Mouse (Mus musculus): Measurements from ENCODE around the gene Tmem88. TPM values are rescaled to one million over a fixed set of nuclear protein-coding genes. Genes with fewer than 3 reads are reported as not detected.
"Not testable (repeated sequence)": the region's sequence is repeated elsewhere in the genome, so short reads cannot be mapped to it uniquely, and the experiment has no call there.

The Tmem88 gene
- polyA plus RNA-seq, 1 experiment from 2014 or later, result 18.1 TPM

DNA sequence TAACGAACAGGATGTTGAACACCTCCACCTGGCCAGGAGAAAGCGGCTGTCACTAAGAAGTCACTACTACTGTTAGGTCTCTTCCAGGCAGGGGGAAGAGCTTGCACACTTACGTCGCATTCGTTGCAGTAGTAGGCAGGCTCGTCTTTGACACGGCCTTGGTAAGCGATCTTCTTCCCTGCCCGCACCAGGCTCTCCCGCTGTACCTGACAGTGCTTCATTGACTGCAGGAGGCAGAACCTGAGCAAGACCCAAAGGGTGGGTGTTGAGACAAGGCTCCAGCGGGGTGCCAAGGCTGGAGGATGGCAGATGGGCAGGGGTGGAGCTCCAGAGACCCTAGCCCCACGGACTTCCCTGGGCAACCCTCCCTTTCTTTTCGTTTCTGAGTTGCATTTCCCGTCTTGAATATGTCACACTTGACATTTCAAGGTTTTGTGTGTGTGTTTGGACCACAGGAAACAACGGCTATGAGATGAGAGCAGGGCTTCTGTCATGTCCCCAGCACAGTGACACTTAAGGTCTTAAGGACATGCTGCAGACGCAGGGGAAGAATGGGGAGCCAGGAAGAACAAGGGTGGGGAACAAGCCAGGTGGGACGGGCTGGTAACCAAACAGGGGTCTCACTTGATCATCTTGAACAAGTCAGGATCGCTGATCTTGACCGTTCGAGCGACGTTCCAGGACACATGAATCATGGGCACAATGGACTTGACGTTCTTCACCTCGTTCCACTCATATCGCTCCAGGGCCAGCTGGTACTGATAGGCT is 2.2 kb upstream of the Tmem88 start:
- Histone ChIP-seq H3K9me3 (no peaks in the 10 kb centered on the region), H3K27ac (no peak overlapping the region), H3K9ac (no peak overlapping the region; the same call in 1 of the 2 replicates), H3K4me3 (no peak overlapping the region), H3K36me3 (peaks cover 56% of the 10 kb centered on the region), H3K4me1 (peaks cover 37% of the 10 kb centered on the region), H3K4me2 (replicated peaks) (0 out of 2 replicates have a peak overlapping the region, but pooled peaks have one; percentile 12), H3K27me3 (peaks cover 8% of the 10 kb centered on the region; the same call in 1 of the 2 replicates)
- no peak for ATAC-seq (ENCODE audit: insufficient number of reproducible peaks, insufficient read depth, low FRiP score, low TSS enrichment)
- 73% methylated on average over 25 of the region's 25 CpGs for WGBS

DNA sequence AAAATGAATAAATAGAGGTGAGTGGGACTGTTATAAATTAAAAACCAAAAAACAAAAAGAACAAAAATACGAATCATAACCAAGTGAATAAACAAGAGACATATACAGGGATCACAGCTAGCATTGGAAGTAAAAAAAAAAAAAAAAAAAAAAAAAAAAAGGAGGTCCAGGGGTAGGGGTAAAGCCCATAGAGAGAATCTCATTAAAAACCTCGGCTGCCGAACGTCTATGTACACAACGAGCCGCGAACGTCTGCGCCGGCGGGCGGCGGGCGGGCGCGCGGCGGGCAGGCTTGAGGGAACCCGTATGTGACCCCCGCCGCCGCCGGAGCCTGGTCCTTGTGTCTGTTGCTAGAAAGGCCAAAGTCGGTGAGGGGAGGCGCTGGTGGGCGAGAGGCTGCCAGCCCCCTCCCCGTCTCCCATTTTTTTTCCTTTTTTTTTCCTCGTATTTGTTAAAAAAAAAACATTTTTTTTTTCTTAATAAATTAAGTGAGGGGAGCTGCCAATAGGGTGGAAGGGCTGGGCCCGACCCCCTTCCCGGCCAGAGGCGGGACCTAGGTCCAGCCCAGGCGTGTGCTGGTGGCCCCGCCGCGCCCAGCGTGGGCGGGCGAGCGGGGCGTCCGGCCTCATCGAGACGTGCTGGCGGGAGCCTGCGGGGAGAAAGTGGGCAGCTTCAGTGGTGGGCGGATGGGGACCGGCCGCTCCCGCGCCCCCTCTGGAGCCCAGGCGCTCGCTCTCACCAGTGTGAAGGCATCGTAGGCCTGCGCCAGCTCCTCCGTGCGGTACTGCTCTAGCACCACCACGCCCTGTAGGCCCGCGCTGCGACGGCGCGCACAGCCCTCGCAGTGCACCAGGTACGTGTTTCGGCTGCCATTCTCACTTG is 1.4 kb upstream of the Tmem88 start:
- H3K4me2 ChIP-seq (replicated peaks), result 0 out of 2 replicates have a peak overlapping the region, but pooled peaks have one; percentile 12
- H3K9me3 ChIP-seq, result no peaks in the 10 kb centered on the region
- H3K9ac ChIP-seq, result no peak overlapping the region; the same call in 1 of the 2 replicates
- peaks cover 8% of the 10 kb centered on the region; the same call in 1 of the 2 replicates for H3K27me3 ChIP-seq
- 0 out of 2 replicates have a peak overlapping the region, but pooled peaks have one; percentile 1 for H3K4me3 ChIP-seq
- ATAC-seq (ENCODE audit: insufficient number of reproducible peaks, insufficient read depth, low FRiP score, low TSS enrichment), result no peak
- H3K36me3 ChIP-seq, result peaks cover 48% of the 10 kb centered on the region
- WGBS, result 19% methylated on average over 65 of the region's 66 CpGs
- H3K4me1 ChIP-seq, result peaks cover 37% of the 10 kb centered on the region
- no peak overlapping the region; the same call in 1 of the 2 replicates for H3K27ac ChIP-seq

DNA sequence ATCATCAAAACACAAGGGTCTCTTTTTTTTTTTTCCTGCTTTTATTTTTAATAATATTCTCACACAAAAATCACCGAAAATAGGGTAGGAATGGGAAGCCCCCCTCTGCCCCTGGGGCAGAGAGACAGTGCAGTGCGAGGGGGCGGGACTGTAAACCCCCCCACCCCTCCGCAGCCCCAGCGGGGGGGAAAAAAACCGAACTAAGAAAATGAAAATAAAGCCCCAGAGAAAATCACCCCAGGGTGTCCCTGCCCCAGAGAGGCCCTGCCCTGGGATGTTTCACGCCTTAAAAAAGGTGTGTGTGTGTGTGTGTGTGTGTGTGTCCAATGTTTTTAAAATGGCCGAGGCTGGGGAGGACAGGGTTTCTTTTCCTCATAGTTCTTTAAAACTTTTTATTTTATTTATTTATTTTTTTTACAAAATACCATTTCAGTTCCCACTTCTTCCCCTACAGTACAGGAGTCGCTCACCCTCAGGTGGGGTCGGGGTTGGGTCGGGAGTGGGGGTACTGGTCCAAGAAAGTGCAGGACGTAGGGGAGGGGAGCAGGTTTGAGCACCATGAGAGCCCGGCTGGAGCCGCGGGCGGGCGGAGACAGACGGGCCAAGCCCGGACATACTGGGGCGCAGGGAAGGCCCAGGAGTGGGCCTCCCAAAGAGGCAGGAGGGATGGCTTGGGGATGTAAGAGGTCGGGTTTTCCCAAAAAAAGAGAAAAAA is 609 bp upstream of the Tmem88 start:
- Histone ChIP-seq H3K27ac (peak overlapping the region; percentile 76), H3K4me1 (peaks cover 40% of the 10 kb centered on the region), H3K4me2 (replicated peaks) (peak overlapping the region; percentile 58), H3K9ac (0 out of 2 replicates have a peak overlapping the region, but pooled peaks have one; percentile 27), H3K9me3 (no peaks in the 10 kb centered on the region), H3K36me3 (peaks cover 40% of the 10 kb centered on the region), H3K4me3 (peak overlapping the region; percentile 33; the same call in 1 of the 2 replicates), H3K27me3 (peaks cover 8% of the 10 kb centered on the region; the same call in 1 of the 2 replicates)
- 22% methylated on average over 21 of the region's 21 CpGs for WGBS
- ATAC-seq (ENCODE audit: insufficient number of reproducible peaks, insufficient read depth, low FRiP score, low TSS enrichment), result no peak

DNA sequence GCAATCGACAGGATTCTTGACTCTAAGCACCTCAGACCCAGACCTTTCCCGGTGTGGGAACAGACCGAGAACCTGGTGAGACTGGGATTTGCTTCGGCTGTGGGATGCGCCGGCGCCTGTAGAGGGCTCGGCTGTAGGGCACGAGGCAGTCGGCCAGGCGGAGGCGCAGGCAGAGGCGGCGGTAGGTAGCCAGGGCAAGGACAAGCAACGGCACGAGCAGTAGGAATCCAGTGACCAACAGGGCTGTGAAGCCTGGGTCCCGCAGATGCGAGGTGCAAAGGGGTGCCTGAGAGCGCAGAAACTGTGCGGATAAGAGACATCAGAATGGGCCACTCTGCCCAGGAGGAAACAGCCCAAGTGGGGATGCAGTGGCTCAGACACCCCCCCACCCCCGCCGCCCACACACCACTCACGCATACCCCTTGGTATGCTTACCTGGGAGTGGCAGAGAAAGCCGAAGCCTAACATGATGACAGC is 415 bp downstream of the Tmem88 start:
- Histone ChIP-seq H3K9me3 (no peaks in the 10 kb centered on the region), H3K4me3 (peak overlapping the region; percentile 33), H3K27me3 (peaks cover 8% of the 10 kb centered on the region; the same call in 1 of the 2 replicates), H3K4me2 (replicated peaks) (peak overlapping the region; percentile 58), H3K27ac (peak overlapping the region; percentile 76), H3K36me3 (peaks cover 29% of the 10 kb centered on the region), H3K4me1 (peaks cover 40% of the 10 kb centered on the region), H3K9ac (peak overlapping the region; percentile 44)
- ATAC-seq (ENCODE audit: insufficient number of reproducible peaks, insufficient read depth, low FRiP score, low TSS enrichment), result no peak
- 8% methylated on average over 24 of the region's 24 CpGs for WGBS

DNA sequence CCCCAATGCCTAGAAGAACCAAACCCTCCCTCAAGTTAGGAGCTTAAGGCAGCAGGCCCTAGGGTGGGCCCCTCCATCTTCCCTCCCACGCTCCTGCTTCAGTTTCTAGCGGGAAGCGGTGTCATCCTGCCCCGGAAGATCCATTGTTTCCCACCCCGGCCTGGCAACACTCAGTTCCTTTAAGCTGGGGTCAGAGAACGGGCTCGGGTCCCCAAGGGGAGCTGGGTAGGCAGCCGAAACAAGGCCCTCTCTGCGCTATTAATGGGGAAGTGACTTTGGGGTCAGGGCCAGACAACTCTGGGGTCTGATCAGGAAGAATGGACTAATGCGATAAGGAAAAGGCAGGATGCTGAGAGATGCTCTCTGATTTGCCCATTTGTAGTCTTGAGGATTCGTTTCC is 1.3 kb downstream of the Tmem88 start:
- Histone ChIP-seq H3K9ac (peak overlapping the region; percentile 78; the same call in 1 of the 2 replicates), H3K27me3 (peaks cover 8% of the 10 kb centered on the region; the same call in 1 of the 2 replicates), H3K27ac (peak overlapping the region; percentile 36; the same call in 1 of the 2 replicates), H3K4me1 (peaks cover 40% of the 10 kb centered on the region), H3K36me3 (peaks cover 27% of the 10 kb centered on the region), H3K4me3 (peak overlapping the region; percentile 67), H3K4me2 (replicated peaks) (peak overlapping the region; percentile 58), H3K9me3 (no peaks in the 10 kb centered on the region)
- no peak for ATAC-seq (ENCODE audit: insufficient number of reproducible peaks, insufficient read depth, low FRiP score, low TSS enrichment)
- WGBS, result 28% methylated on average over 11 of the region's 11 CpGs

DNA sequence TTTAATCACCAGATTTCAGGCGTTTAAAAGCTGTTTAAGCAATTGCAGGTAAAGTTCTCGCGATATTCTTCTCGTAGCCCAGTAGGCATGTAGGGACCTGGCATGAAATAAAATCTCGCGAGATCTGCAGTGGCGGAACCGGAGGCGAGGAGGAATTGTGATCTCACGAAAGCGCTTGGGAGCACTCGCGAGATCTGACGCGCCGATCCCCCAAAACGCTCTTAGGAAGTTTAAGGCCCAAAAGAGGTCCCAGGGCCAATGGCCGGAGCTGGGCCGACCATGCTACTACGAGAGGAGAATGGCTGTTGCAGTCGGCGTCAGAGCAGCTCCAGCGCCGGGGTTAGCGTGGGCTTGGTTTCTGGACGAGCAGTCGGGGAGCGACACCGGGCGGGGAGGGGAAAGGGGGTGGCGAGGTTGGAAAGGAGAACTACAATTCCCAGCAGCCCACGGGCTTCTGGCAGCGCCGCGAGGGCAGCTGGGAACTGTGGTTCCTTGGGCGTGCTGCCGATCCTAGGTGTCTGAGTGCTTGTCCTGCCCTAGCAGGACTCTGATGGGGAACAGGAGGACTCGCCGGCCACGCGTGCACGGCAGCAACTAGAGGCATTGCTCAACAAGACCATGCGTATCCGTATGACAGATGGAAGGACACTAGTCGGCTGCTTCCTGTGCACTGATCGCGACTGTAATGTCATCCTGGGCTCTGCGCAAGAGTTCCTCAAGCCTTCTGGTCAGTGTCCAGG is 2.2 kb downstream of the Tmem88 start:
- Histone ChIP-seq H3K9ac (peak overlapping the region; percentile 78), H3K4me1 (peaks cover 36% of the 10 kb centered on the region), H3K9me3 (no peaks in the 10 kb centered on the region), H3K27ac (peak overlapping the region; percentile 96), H3K36me3 (peaks cover 17% of the 10 kb centered on the region), H3K4me2 (replicated peaks) (peak overlapping the region; percentile 64), H3K4me3 (peak overlapping the region; percentile 67), H3K27me3 (peaks cover 8% of the 10 kb centered on the region; the same call in 1 of the 2 replicates)
- WGBS, result under 1% methylated on average over 48 of the region's 48 CpGs
- peak; percentile 74 for ATAC-seq (ENCODE audit: insufficient number of reproducible peaks, insufficient read depth, low FRiP score, low TSS enrichment)

DNA sequence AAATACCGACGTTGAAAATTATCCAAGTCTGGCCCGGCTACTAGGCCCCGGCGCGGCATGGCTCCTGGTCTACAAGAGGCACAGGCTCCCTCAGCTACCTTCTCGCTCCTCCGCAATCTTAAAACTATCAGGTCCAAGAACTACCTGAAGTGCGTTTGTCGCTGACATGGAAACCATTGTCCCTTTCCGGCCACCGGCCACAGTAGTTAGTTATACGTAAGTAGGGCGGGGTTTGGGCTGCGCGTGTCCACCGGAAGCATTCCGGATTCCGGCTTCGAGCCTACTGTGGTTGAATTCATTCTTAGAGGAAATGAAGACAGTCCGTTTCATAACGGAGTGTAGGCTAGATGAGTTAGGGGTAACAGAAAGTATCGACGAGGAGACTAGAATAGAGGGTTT is 2.8 kb downstream of the Tmem88 start, which contains the start of the genes Naa38 and Cyb5d1:
TSS of gene Naa38 (plus strand) at position 253 of the 399 bp plus-strand sequence.
TSS of gene Cyb5d1 (minus strand) at position 397 of the 399 bp plus-strand sequence.
- ATAC-seq (ENCODE audit: insufficient number of reproducible peaks, insufficient read depth, low FRiP score, low TSS enrichment), result peak; percentile 57
- not testable (repeated sequence) for H3K9me3 ChIP-seq, H3K27me3 ChIP-seq
- H3K4me3 ChIP-seq, result peak within 1 kb of the TSS; percentile 67
- H3K4me2 ChIP-seq (replicated peaks), result peak within 1 kb of the TSS; percentile 64
- H3K27ac ChIP-seq, result peak within 1 kb of the TSS; percentile 96
- WGBS, result under 1% methylated on average over 24 of the region's 24 CpGs
- peaks cover 12% of the 10 kb centered on the region for H3K36me3 ChIP-seq
- H3K4me1 ChIP-seq, result peaks cover 35% of the 10 kb centered on the region
- peak within 1 kb of the TSS; percentile 78 for H3K9ac ChIP-seq

DNA sequence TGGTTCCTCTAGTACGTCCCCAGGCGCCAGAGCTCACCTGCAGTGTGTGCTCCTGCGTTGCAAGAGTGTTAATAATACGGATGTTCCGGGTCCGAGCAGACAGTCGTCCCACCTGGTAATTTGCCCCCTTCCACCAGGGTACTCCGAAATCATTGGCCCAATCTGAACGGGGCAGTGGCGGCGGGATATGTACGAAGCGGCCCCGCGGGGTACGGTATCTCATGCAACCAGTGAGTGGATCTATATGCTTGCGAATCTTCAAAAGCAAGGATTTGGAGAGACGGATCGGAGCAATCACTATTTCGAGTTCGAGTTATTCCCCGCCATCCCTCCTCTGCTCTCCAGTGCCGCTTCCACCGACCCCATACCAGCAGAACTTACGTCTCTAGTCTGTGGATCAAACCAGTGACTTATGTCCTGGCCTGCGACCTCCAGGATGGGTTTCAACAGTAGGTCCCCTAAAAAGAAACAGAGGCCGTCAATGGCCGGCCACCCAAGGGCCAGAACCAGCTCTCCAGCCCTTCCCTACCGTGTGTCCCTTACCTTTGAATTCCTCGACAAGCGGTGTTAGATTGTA is 3.4 kb downstream of the Tmem88 start:
- Histone ChIP-seq H3K4me3 (peak overlapping the region; percentile 67), H3K27ac (peak overlapping the region; percentile 96), H3K4me2 (replicated peaks) (peak overlapping the region; percentile 64), H3K4me1 (peaks cover 35% of the 10 kb centered on the region), H3K9ac (peak overlapping the region; percentile 72)
- H3K27me3 ChIP-seq; ATAC-seq (ENCODE audit: insufficient number of reproducible peaks, insufficient read depth, low FRiP score, low TSS enrichment); H3K9me3 ChIP-seq; H3K36me3 ChIP-seq: not testable (repeated sequence)
- WGBS, result under 1% methylated on average over 31 of the region's 31 CpGs

DNA sequence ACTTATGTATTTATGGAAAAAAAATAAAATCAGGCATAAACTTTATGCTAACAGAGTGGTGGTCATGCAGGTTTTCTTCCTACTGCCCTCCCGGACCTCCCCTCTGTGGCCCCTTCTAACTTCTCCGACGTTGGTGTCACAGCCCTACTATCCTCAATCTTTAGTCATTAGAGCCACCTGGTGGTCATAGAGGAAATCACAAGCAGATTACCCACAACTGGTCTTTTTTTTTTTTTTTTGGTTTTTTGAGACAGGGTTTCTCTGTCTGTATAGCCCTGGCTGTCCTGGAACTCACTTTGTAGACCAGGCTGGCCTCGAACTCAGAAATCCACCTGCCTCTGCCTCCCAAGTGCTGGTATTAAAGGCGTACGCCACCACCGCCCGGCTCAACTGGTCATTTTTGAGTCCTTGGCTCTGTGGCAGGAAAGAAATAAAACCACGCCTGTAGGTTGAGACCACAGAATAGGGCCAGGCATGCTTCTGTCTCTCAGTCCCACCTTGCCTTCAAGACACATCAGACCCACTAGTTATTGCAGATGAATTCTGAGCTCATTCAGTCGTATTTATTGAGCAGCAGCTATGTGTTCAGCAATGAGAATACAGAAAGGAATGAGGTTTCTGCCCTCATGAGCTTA is 7.5 kb downstream of the Tmem88 start:
- 44% methylated on average over 10 of the region's 10 CpGs for WGBS
- H3K4me2 ChIP-seq (replicated peaks), result no peak overlapping the region
- no peak overlapping the region for H3K4me3 ChIP-seq
- H3K9me3 ChIP-seq, result no peaks in the 10 kb centered on the region
- H3K9ac ChIP-seq, result no peak overlapping the region
- no peak for ATAC-seq (ENCODE audit: insufficient number of reproducible peaks, insufficient read depth, low FRiP score, low TSS enrichment)
- peaks cover 10% of the 10 kb centered on the region for H3K4me1 ChIP-seq
- peaks cover 5% of the 10 kb centered on the region; the same call in 1 of the 2 replicates for H3K36me3 ChIP-seq
- H3K27me3 ChIP-seq, result no peaks in the 10 kb centered on the region
- no peak overlapping the region for H3K27ac ChIP-seq
